Mouse (Mus musculus) testis, adult 10 weeks (tissue): Measurements from ENCODE around the gene Pank4. TPM values are rescaled to one million over a fixed set of nuclear protein-coding genes. Genes with fewer than 3 reads are reported as not detected.

Source experiments
- polyA plus RNA-seq: library from polyadenylated mRNA; stranded (reverse); fragments of 350-450 nt; fragmentation: Illumina TruSeq; extraction: RNeasy Lipid Tissue Mini Kit (QIAGEN cat#74804); gene quantifications from one replicate; pipeline ENCODE4 v1.2.3, GENCODE M21; 2014; ENCODE audit warnings: low read depth, low replicate concordance

The Pank4 gene
- polyA plus RNA-seq, result 3.0 TPM

GRCm38 (mm10) chr4:154963901-154964580, at the start of gene Pank4:
Gene Pank4 (plus strand): TSS chr4:154964123.

GRCm38 (mm10) chr4:154928395-154929087, 35.4 kb upstream of the Pank4 start, which contains the start of gene Tnfrsf14:
Gene Tnfrsf14 (minus strand): TSS chr4:154928563.

GRCm38 (mm10) chr4:154960690-154961225, 3.2 kb upstream of the Pank4 start, which contains the start of gene Hes5:
Gene Hes5 (plus strand): TSS chr4:154960923.

Other genes with a start within 250 kb of the Pank4 start
- gene Ttc34, start 126.7 kb upstream of the Pank4 start, polyA plus RNA-seq, result 0.49 TPM
- gene Mmel1, start 94.5 kb upstream of the Pank4 start, polyA plus RNA-seq, result 35.2 TPM
- gene Fam213b, start 65.0 kb upstream of the Pank4 start, polyA plus RNA-seq, result not detected
- gene Tnfrsf14, start 35.6 kb upstream of the Pank4 start, polyA plus RNA-seq, result not detected
- not detected for gene Hes5, start 3.2 kb upstream of the Pank4 start, polyA plus RNA-seq
- gene Plch2, start 92.7 kb downstream of the Pank4 start, polyA plus RNA-seq, result 0.10 TPM
- gene Pex10, start 102.9 kb downstream of the Pank4 start, polyA plus RNA-seq, result 0.70 TPM
- 95.1 TPM for gene Rer1, start 122.3 kb downstream of the Pank4 start, polyA plus RNA-seq
- 12.2 TPM for gene Morn1, start 122.5 kb downstream of the Pank4 start, polyA plus RNA-seq